Mouse (Mus musculus) liver, postnatal 0 days (tissue): ENCODE data around the gene Sys1.

Experiments
- CTCF ChIP-seq: sonication (generic); IDR thresholded peaks from 2 replicates; pipeline ENCODE4 v1.5.1; 2016; ENCODE audit warnings: antibody characterized with exemption, low read depth
- EP300 ChIP-seq: IDR thresholded peaks from 2 replicates; pipeline ENCODE4 v1.6.1; 2016; ENCODE audit warnings: antibody characterized with exemption, low read depth, mild to moderate bottlenecking

DNA sequence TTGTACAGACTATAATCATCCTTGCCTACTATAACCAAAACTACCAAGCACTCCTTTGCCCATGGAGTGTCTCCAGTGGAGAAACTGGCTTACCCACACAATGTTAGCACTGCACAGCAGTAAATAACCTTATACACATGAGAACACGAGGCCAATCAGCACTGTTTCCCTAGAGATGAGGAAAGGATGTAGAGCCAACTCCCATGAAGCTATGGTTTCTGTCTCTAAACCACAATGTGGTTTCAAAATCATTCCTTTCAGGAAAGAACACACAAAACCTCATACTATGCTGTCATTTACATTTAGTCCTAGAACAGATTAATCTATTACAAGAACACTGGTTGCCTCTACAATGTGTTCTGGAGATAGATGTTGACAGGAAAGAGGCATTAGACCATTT lies 39.6 kb downstream of the Sys1 start:
- TF ChIP-seq CTCF, result no peak
- no peak for TF ChIP-seq EP300
